In genomic region chr3:50548568-50548967, GRCm38 (mm10) we compare ENCODE assay signal across 30 mouse cellular contexts.
"Had no signal": no experiment of that assay in that cellular context is flagged by ENCODE, and none has a peak within 500 bp of the region (broad histone marks: within the 10 kb centered on the region; RNA-seq: fewer than 3 reads in every experiment).

No protein-coding gene starts in this region.

- H3K4me3 ChIP-seq: limb, embryonic 10.5 days; limb, embryonic 12.5 days; limb, embryonic 13.5 days; limb, embryonic 15.5 days; liver, embryonic 12.5 days; liver, embryonic 13.5 days; liver, embryonic 15.5 days; lung, embryonic 15.5 days; megakaryocyte, embryonic 14.5 days; midbrain, embryonic 10.5 days; midbrain, embryonic 12.5 days; midbrain, embryonic 15.5 days; myocyte had no signal

- H3K27ac ChIP-seq: limb, embryonic 10.5 days; limb, embryonic 12.5 days; limb, embryonic 13.5 days; limb, embryonic 15.5 days; liver, embryonic 12.5 days; liver, embryonic 13.5 days; liver, embryonic 14.5 days; liver, embryonic 15.5 days; lung, embryonic 15.5 days; macrophage; midbrain, embryonic 10.5 days; midbrain, embryonic 12.5 days; midbrain, embryonic 15.5 days had no signal

- DNase-seq: left cerebral cortex, postnatal 4 days; liver; liver, embryonic 13.5 days; liver, postnatal 0 days; lung, adult 18-20 months; lung, adult 2 months; lung, embryonic 14.5 days; lung, postnatal 10 days; lung, postnatal 14 days; lung, postnatal 36 days; lung, postnatal 4 days; midbrain, embryonic 14.5 days had no signal

- H3K4me2 ChIP-seq: limb, embryonic 12.5 days; limb, embryonic 13.5 days; limb, embryonic 15.5 days; liver, embryonic 11.5 days; liver, embryonic 12.5 days; liver, embryonic 13.5 days; liver, embryonic 15.5 days; lung, embryonic 14.5 days; lung, embryonic 15.5 days; midbrain, embryonic 11.5 days; midbrain, embryonic 12.5 days; midbrain, embryonic 15.5 days had no signal

- H3K4me1 ChIP-seq: limb, embryonic 10.5 days; limb, embryonic 12.5 days; limb, embryonic 15.5 days; liver, embryonic 12.5 days; liver, embryonic 13.5 days; liver, embryonic 15.5 days; lung, embryonic 15.5 days; megakaryocyte, embryonic 14.5 days had no signal

- H3K27me3 ChIP-seq: limb, embryonic 12.5 days; limb, embryonic 13.5 days; limb, embryonic 15.5 days; liver, embryonic 12.5 days; liver, embryonic 13.5 days; liver, embryonic 15.5 days; lung, embryonic 15.5 days; megakaryocyte, embryonic 14.5 days; midbrain, embryonic 12.5 days; midbrain, embryonic 15.5 days had no signal

- H3K9me3 ChIP-seq: limb, embryonic 10.5 days; limb, embryonic 12.5 days; limb, embryonic 13.5 days; limb, embryonic 15.5 days; liver, embryonic 12.5 days; liver, embryonic 13.5 days; liver, embryonic 15.5 days; lung, embryonic 15.5 days; megakaryocyte, embryonic 14.5 days; midbrain, embryonic 10.5 days; midbrain, embryonic 12.5 days; midbrain, embryonic 15.5 days had no signal

- ATAC-seq: liver, embryonic 12.5 days; liver, postnatal 0 days; lung, postnatal 0 days; midbrain, embryonic 15.5 days; midbrain, embryonic 16.5 days had no signal

- H3K9ac ChIP-seq: limb, embryonic 12.5 days; limb, embryonic 13.5 days; limb, embryonic 15.5 days; liver, embryonic 12.5 days; liver, embryonic 13.5 days; liver, embryonic 14.5 days; liver, embryonic 15.5 days; liver, postnatal 0 days; lung, embryonic 14.5 days; lung, embryonic 15.5 days; midbrain, embryonic 12.5 days; midbrain, embryonic 15.5 days had no signal

- H3K36me3 ChIP-seq: limb, embryonic 10.5 days; limb, embryonic 12.5 days; limb, embryonic 13.5 days; limb, embryonic 15.5 days; liver, embryonic 12.5 days; liver, embryonic 13.5 days; liver, embryonic 15.5 days; lung, embryonic 15.5 days; midbrain, embryonic 10.5 days; midbrain, embryonic 12.5 days; midbrain, embryonic 15.5 days had no signal
